8 mouse cellular contexts compared by ENCODE assay signal in the genomic region with DNA sequence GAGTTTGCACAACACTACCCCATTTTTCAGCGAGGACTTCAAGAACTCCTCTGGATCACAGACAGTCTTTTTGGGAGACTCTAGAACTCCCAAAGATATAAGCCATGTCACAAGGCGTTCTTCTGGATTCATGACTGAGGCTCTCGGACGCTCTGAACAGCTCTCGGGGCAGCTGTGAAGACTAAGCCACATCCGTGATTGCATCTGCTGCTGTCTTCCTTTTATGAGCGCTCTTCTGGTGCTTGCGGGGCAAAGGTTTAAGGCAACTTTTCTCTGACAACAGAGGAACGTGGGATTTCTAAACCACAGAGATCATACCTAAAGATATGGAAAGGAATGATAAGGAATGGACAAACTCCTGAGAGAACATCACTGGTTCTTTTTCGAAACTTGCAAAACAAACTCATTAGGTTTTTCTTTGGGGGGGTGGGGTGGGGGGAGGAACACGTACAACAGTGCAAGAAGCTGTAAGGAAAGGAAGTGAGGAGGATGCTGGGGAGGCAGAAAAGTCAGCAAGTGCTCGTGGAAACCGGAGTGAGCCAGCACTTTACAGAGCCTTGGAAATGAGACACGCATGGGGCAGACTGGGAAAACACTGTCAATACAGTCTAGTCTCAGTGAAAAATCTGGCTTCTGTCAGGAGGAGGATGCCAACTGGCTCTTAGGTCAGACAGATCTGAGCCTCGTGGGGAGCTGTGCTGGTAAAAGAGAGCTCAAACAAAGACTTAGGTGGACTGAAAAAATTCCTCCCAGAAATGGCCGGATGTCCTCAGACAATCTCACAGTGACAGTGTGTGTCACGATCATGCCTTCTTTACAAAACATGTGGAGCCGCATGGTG. TPM values are rescaled to one million over a fixed set of nuclear protein-coding genes. Genes with fewer than 3 reads are reported as not detected.
DNase-seq lines count a peak whose midpoint lies in the region; ATAC-seq and TF ChIP-seq lines count a peak whose summit lies in the region.

A gene (minus strand): TSS at position 359 of the 841 bp plus-strand sequence.

- H3K4me1 ChIP-seq in spleen, adult 2 months (ENCODE audit: control insufficient read depth, insufficient read depth, insufficient read length) = no peaks in the 10 kb centered on the region
- peaks cover 1% of the 10 kb centered on the region; the same call in 1 of the 2 replicates for H3K4me1 ChIP-seq in heart, adult 2 months (ENCODE audit: control insufficient read depth, insufficient read depth, low read length)
- no peaks in the 10 kb centered on the region for H3K4me1 ChIP-seq in stomach, embryonic 16.5 days (ENCODE audit: control insufficient read depth, insufficient read depth, low read length)
- H3K4me1 ChIP-seq in forebrain, embryonic 11.5 days (replicated peaks; ENCODE audit: control insufficient read depth, insufficient read depth, low read length) = no peaks in the 10 kb centered on the region

- H3K36me3 ChIP-seq in spleen, adult 2 months (ENCODE audit: control insufficient read depth, insufficient read depth, low read length) = no peaks in the 10 kb centered on the region; the same call in 1 of the 2 replicates
- peaks cover 2% of the 10 kb centered on the region; the same call in 1 of the 2 replicates for H3K36me3 ChIP-seq in heart, adult 2 months (ENCODE audit: control insufficient read depth, insufficient read depth, low read length)
- no peaks in the 10 kb centered on the region for H3K36me3 ChIP-seq in stomach, embryonic 16.5 days (ENCODE audit: control insufficient read depth, insufficient read depth, low read length)
- H3K36me3 ChIP-seq in forebrain, embryonic 11.5 days (ENCODE audit: control insufficient read depth, insufficient read depth, low read length) = no peaks in the 10 kb centered on the region

- 29% methylated on average over 18 of the region's 18 CpGs for WGBS in spleen, adult 2 months
- 37% methylated on average over 18 of the region's 18 CpGs for WGBS in heart, adult 2 months
- 41% methylated on average over 18 of the region's 18 CpGs for WGBS in stomach, embryonic 16.5 days
- WGBS in forebrain, embryonic 11.5 days = 74% methylated on average over 18 of the region's 18 CpGs

- H3K27ac ChIP-seq in spleen, adult 2 months (ENCODE audit: insufficient read depth, low read length) = peak within 1 kb of the TSS; percentile 77
- H3K27ac ChIP-seq in heart, adult 2 months = peak within 1 kb of the TSS; percentile 83
- no peak within 1 kb of the TSS; the same call in 1 of the 2 replicates for H3K27ac ChIP-seq in stomach, embryonic 16.5 days (ENCODE audit: low read length)
- H3K27ac ChIP-seq in forebrain, embryonic 11.5 days (ENCODE audit: low read depth, low read length) = no peak within 1 kb of the TSS

- H3K79me2 ChIP-seq in heart, adult 2 months (replicated peaks; ENCODE audit: control insufficient read depth, insufficient read depth, low read length) = no peaks in the 10 kb centered on the region

- TF ChIP-seq POLR2A in spleen, adult 2 months (IDR thresholded peaks at IDR 0.05; ENCODE audit: low read depth, low read length) = no peak
- TF ChIP-seq POLR2A in heart, adult 2 months (IDR thresholded peaks at IDR 0.05; ENCODE audit: insufficient read depth, low read depth, low read length) = no peak

- ATAC-seq in stomach, embryonic 16.5 days (ENCODE audit: insufficient read depth, low FRiP score) = no peak
- ATAC-seq in forebrain, embryonic 11.5 days (replicated peaks; ENCODE audit: low FRiP score) = no peak

- peak within 1 kb of the TSS; percentile 29 for H3K4me2 ChIP-seq in stomach, embryonic 16.5 days (ENCODE audit: low read depth, low read length)
- H3K4me2 ChIP-seq in forebrain, embryonic 11.5 days (ENCODE audit: low read depth, low read length, severe bottlenecking) = no peak within 1 kb of the TSS

- TF ChIP-seq EP300 in heart, adult 2 months (IDR thresholded peaks at IDR 0.05; ENCODE audit: insufficient read depth, low read depth, low read length) = no peak

- no peaks in the 10 kb centered on the region for H3K27me3 ChIP-seq in spleen, adult 2 months (ENCODE audit: control insufficient read depth, insufficient read depth, low read length)
- H3K27me3 ChIP-seq in heart, adult 2 months (ENCODE audit: control insufficient read depth, insufficient read depth, low read length) = no peaks in the 10 kb centered on the region
- no peaks in the 10 kb centered on the region for H3K27me3 ChIP-seq in stomach, embryonic 16.5 days (ENCODE audit: control insufficient read depth, insufficient read depth, low read length)
- no peaks in the 10 kb centered on the region for H3K27me3 ChIP-seq in forebrain, embryonic 11.5 days (ENCODE audit: control insufficient read depth, insufficient read depth, low read length)

- peak within 1 kb of the TSS; percentile 52 for H3K4me3 ChIP-seq in spleen, adult 2 months (ENCODE audit: extremely low read depth, insufficient read depth, insufficient read length)
- peak within 1 kb of the TSS; percentile 43 for H3K4me3 ChIP-seq in heart, adult 2 months
- H3K4me3 ChIP-seq in stomach, embryonic 16.5 days (replicated peaks; ENCODE audit: low read length) = no peak within 1 kb of the TSS
- H3K4me3 ChIP-seq in forebrain, embryonic 11.5 days (ENCODE audit: low read depth, low read length) = no peak within 1 kb of the TSS

- no peaks in the 10 kb centered on the region for H3K9me3 ChIP-seq in stomach, embryonic 16.5 days (replicated peaks; ENCODE audit: control insufficient read depth, low read length)
- no peaks in the 10 kb centered on the region for H3K9me3 ChIP-seq in forebrain, embryonic 11.5 days (ENCODE audit: control insufficient read depth, low read length)

- H3K9ac ChIP-seq in heart, adult 2 months (ENCODE audit: low read depth, low read length) = peak within 1 kb of the TSS; percentile 35; the same call in 1 of the 2 replicates
- no peak within 1 kb of the TSS for H3K9ac ChIP-seq in stomach, embryonic 16.5 days (ENCODE audit: low read length)
- no peak within 1 kb of the TSS for H3K9ac ChIP-seq in forebrain, embryonic 11.5 days (ENCODE audit: low read length)

- TF ChIP-seq CTCF in spleen, adult 2 months (IDR thresholded peaks at IDR 0.05; ENCODE audit: extremely low read depth, insufficient read depth, insufficient read length, insufficient replicate concordance) = no peak
- TF ChIP-seq CTCF in heart, adult 2 months (IDR thresholded peaks at IDR 0.05) = no peak

- intact Hi-C loops in heart, adult 2 months (cut with DNase I) = loop anchor here (5.0 kb wide), 1 partner anchor 54 kb away; a partner anchor contains a TSS
- intact Hi-C loops in left cerebral cortex, postnatal 4 days (cut with DNase I) = no loop called here

- peak; percentile 13 to 15 for DNase-seq in cerebellum, postnatal 25 days
- no peak for DNase-seq in cerebellum, postnatal 4 days (ENCODE audit: low spot score in 2 of 2)
- DNase-seq in spleen, adult 2 months (ENCODE audit: low read depth in 1 of 2, low spot score in 2 of 2) = peak in 1 of 2 experiments; percentile 18
- no peak for DNase-seq in spleen, adult 12 weeks (ENCODE audit: low spot score)
- DNase-seq in heart, adult 2 months = peak; percentile 31 to 34
- DNase-seq in left cerebral cortex, postnatal 4 days = peak; percentile 13
- DNase-seq in forebrain, embryonic 11.5 days (ENCODE audit: low spot score) = no peak

RNA-seq across cellular contexts. Expression of the gene that starts here (rescaled TPM):
- 26.3 and 31.8 TPM in 2 replicates for polyA plus RNA-seq in spleen, adult 2 months (2012; rRNA removed)
- 10 to 100 TPM; 61.5 to 64.2 TPM for total RNA-seq in heart, adult 2 months (2021)
- polyA plus RNA-seq in heart, adult 2 months (2012; rRNA removed) = 38.2 and 82.1 TPM in 2 replicates
- total RNA-seq in left cerebral cortex, postnatal 4 days (2021) = 1 to 10 TPM; 5.9 to 6.4 TPM
- polyA plus RNA-seq in stomach, embryonic 16.5 days (2015; fragmentation: Nextera tagmentation; extraction: Ambion mirVana) = 6.8 and 7.9 TPM in 2 replicates
- 6.7 and 7.0 TPM in 2 replicates for polyA plus RNA-seq in forebrain, embryonic 11.5 days (2014; fragmentation: Nextera tagmentation; extraction: Ambion mirVana)

Comparison
In these comparisons a context has a peak if more than half of its experiments do, and no peak if none do; other contexts are left out.
1. RNA of the gene that starts here (total RNA-seq): 61.5 to 64.2 TPM in heart, adult 2 months; 5.9 to 6.4 TPM in left cerebral cortex, postnatal 4 days; every median in the first group is over 4 times any median in the second.
2. DNase-seq: peak in cerebellum, postnatal 25 days (2 of 2), heart, adult 2 months (2 of 2) and left cerebral cortex, postnatal 4 days (single experiment); none in cerebellum, postnatal 4 days (0 of 2), spleen, adult 12 weeks (single experiment) and forebrain, embryonic 11.5 days (single experiment).
3. H3K27ac ChIP-seq: peak in spleen, adult 2 months (single experiment) and heart, adult 2 months (single experiment); none in stomach, embryonic 16.5 days (single experiment) and forebrain, embryonic 11.5 days (single experiment).
4. H3K4me3 ChIP-seq: peak in spleen, adult 2 months (single experiment) and heart, adult 2 months (single experiment); none in stomach, embryonic 16.5 days (single experiment) and forebrain, embryonic 11.5 days (single experiment).